Comparison of ENCODE assay signal across 12 mouse cellular contexts in the genomic region with DNA sequence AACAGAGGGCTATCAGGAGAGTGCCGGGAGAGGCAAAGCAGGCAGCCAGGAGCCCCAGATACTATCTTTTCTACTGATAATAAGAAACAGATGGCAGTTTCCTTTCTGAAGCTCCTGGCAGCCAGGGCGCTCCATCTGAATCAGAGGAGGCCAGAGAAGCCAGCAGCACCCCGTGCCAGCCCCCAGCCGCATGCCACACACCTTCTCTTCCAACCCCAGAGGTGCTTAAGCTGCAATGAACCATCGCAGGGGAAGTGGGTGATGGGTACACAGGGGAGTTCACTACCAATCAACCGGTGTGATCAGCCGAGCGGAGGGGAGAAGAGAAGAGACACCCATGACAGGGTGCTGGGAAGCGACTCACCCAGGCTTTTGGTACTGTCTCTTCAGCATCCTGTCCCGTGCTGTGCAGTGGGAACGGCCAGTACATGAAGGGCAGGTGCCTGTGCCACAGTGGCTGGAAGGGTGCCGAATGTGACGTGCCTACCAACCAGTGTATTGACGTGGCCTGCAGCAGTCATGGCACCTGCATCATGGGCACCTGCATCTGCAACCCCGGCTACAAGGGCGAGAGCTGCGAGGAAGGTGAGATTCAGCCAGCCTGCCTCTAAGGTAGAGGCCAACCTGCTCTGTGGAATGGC.
A peak's percentile ranks its signal among the peaks of the same experiment; 100 is the strongest.
DNase-seq lines count a peak whose midpoint lies in the region; ATAC-seq and TF ChIP-seq lines count a peak whose summit lies in the region.
"Had no signal": no experiment of that assay in that cellular context is flagged by ENCODE, and none has a peak within 500 bp of the region (broad histone marks: within the 10 kb centered on the region; RNA-seq: fewer than 3 reads in every experiment).

No protein-coding gene starts in this region.

- H3K27me3 ChIP-seq in hindbrain, embryonic 15.5 days: no peaks in the 10 kb centered on the region
- H3K27me3 ChIP-seq in hindbrain, postnatal 0 days (ENCODE audit: insufficient read depth, low read length): no peaks in the 10 kb centered on the region
- H3K27me3 ChIP-seq in embryonic facial prominence, embryonic 12.5 days: no peaks in the 10 kb centered on the region
- no peaks in the 10 kb centered on the region for H3K27me3 ChIP-seq in stomach, embryonic 16.5 days (ENCODE audit: control insufficient read depth, insufficient read depth, low read length)
- H3K27me3 ChIP-seq: CH12.LX; neural tube, embryonic 13.5 days had no signal

- 85% methylated on average over 17 of the region's 17 CpGs for WGBS in hindbrain, embryonic 15.5 days
- WGBS in hindbrain, postnatal 0 days: 78% methylated on average over 17 of the region's 17 CpGs
- WGBS in embryonic facial prominence, embryonic 12.5 days: 73% methylated on average over 17 of the region's 17 CpGs
- 89% methylated on average over 17 of the region's 17 CpGs for WGBS in stomach, embryonic 16.5 days

- peaks cover 5% of the 10 kb centered on the region; the same call in 1 of the 2 replicates for H3K36me3 ChIP-seq in hindbrain, embryonic 15.5 days
- H3K36me3 ChIP-seq in hindbrain, postnatal 0 days (ENCODE audit: insufficient read depth, low read length): 0 out of 2 replicates have a peak, but pooled peaks cover 4% of the 10 kb centered on the region
- peaks cover 35% of the 10 kb centered on the region for H3K36me3 ChIP-seq in embryonic facial prominence, embryonic 12.5 days
- no peaks in the 10 kb centered on the region for H3K36me3 ChIP-seq in stomach, embryonic 16.5 days (ENCODE audit: control insufficient read depth, insufficient read depth, low read length)

- ATAC-seq in hindbrain, embryonic 15.5 days (ENCODE audit: low FRiP score, low read depth): 0 out of 2 replicates have a peak, but pooled peaks have one; percentile 29
- ATAC-seq in hindbrain, postnatal 0 days: no peak
- ATAC-seq in embryonic facial prominence, embryonic 12.5 days (ENCODE audit: insufficient number of reproducible peaks, insufficient read depth, low FRiP score, low TSS enrichment): no peak
- ATAC-seq in stomach, embryonic 16.5 days (ENCODE audit: insufficient read depth, low FRiP score): no peak

- peaks cover 6% of the 10 kb centered on the region; the same call in 1 of the 2 replicates for H3K4me1 ChIP-seq in hindbrain, embryonic 15.5 days (replicated peaks)
- no peaks in the 10 kb centered on the region for H3K4me1 ChIP-seq in hindbrain, postnatal 0 days (ENCODE audit: insufficient read depth, low read length)
- H3K4me1 ChIP-seq in embryonic facial prominence, embryonic 12.5 days: peaks cover 32% of the 10 kb centered on the region
- peaks cover 10% of the 10 kb centered on the region; the same call in 1 of the 2 replicates for H3K4me1 ChIP-seq in stomach, embryonic 16.5 days (ENCODE audit: control insufficient read depth, insufficient read depth, low read length)

- DNase-seq in hindbrain, postnatal 0 days (ENCODE audit: low spot score): no peak
- DNase-seq in right cerebral cortex, adult 18-20 months: peak; percentile 46
- DNase-seq in right cerebral cortex, adult 2 months (ENCODE audit: low spot score in 2 of 2): no peak
- DNase-seq in ovary, adult 18-20 months (ENCODE audit: low spot score): no peak
- DNase-seq in liver: no peak
- DNase-seq: adrenal gland, postnatal 14 days; lung, postnatal 10 days had no signal

- no peaks in the 10 kb centered on the region for H3K9me3 ChIP-seq in hindbrain, embryonic 15.5 days
- H3K9me3 ChIP-seq in hindbrain, postnatal 0 days (ENCODE audit: low read length): 0 out of 2 replicates have a peak, but pooled peaks cover 2% of the 10 kb centered on the region
- no peaks in the 10 kb centered on the region for H3K9me3 ChIP-seq in embryonic facial prominence, embryonic 12.5 days
- 0 out of 2 replicates have a peak, but pooled peaks cover 5% of the 10 kb centered on the region for H3K9me3 ChIP-seq in stomach, embryonic 16.5 days (replicated peaks; ENCODE audit: control insufficient read depth, low read length)
- H3K9me3 ChIP-seq: neural tube, embryonic 13.5 days had no signal

- no peak overlapping the region for H3K4me3 ChIP-seq in hindbrain, embryonic 15.5 days
- no peak overlapping the region for H3K4me3 ChIP-seq in hindbrain, postnatal 0 days (ENCODE audit: low read length)
- no peak overlapping the region for H3K4me3 ChIP-seq in embryonic facial prominence, embryonic 12.5 days
- H3K4me3 ChIP-seq in stomach, embryonic 16.5 days (replicated peaks; ENCODE audit: low read length): no peak overlapping the region
- H3K4me3 ChIP-seq: neural tube, embryonic 13.5 days had no signal

- no peak for TF ChIP-seq CTCF in hindbrain, postnatal 0 days (IDR thresholded peaks at IDR 0.05; ENCODE audit: low read depth)

- no peak overlapping the region for H3K4me2 ChIP-seq in hindbrain, embryonic 15.5 days
- H3K4me2 ChIP-seq in hindbrain, postnatal 0 days (ENCODE audit: low read depth, low read length): no peak overlapping the region
- H3K4me2 ChIP-seq in embryonic facial prominence, embryonic 12.5 days (replicated peaks): no peak overlapping the region
- no peak overlapping the region for H3K4me2 ChIP-seq in stomach, embryonic 16.5 days (ENCODE audit: low read depth, low read length)
- H3K4me2 ChIP-seq: neural tube, embryonic 13.5 days had no signal

- no peak overlapping the region for H3K9ac ChIP-seq in hindbrain, embryonic 15.5 days
- H3K9ac ChIP-seq in hindbrain, postnatal 0 days (replicated peaks; ENCODE audit: low read length): no peak overlapping the region
- H3K9ac ChIP-seq in embryonic facial prominence, embryonic 12.5 days: no peak overlapping the region
- no peak overlapping the region for H3K9ac ChIP-seq in stomach, embryonic 16.5 days (ENCODE audit: low read length)
- H3K9ac ChIP-seq: neural tube, embryonic 13.5 days had no signal

- H3K27ac ChIP-seq in hindbrain, embryonic 15.5 days (replicated peaks): no peak overlapping the region
- no peak overlapping the region for H3K27ac ChIP-seq in hindbrain, postnatal 0 days
- H3K27ac ChIP-seq in embryonic facial prominence, embryonic 12.5 days: peak overlapping the region; percentile 91
- H3K27ac ChIP-seq in stomach, embryonic 16.5 days (ENCODE audit: low read length): peak overlapping the region; percentile 93
- H3K27ac ChIP-seq: neural tube, embryonic 13.5 days had no signal

Comparison
In these comparisons a context has a peak if more than half of its experiments do, and no peak if none do; other contexts are left out.
1. H3K27ac ChIP-seq: peak in embryonic facial prominence, embryonic 12.5 days (single experiment) and stomach, embryonic 16.5 days (single experiment); none in hindbrain, embryonic 15.5 days (single experiment) and hindbrain, postnatal 0 days (single experiment).